Mouse (Mus musculus) midbrain, embryonic 14.5 days (tissue): ENCODE results near the gene Tenm2. TPM values are rescaled to one million over a fixed set of nuclear protein-coding genes. Genes with fewer than 3 reads are reported as not detected.
A peak's percentile ranks its signal among the peaks of the same experiment; 100 is the strongest.

Experiments
- ATAC-seq: fragments of 200-750 bp; cut with Nextera tagmentation; 2 replicates; pipeline ENCODE4 v1.8.0; 2017; ENCODE audit warnings: moderate number of reproducible peaks, moderate library complexity; ENCODE audit not compliant: low FRiP score, low TSS enrichment
- DNase-seq: peaks from one replicate; pipeline ENCODE4 v3.0.0-alpha.2; 2015
- H3K27ac ChIP-seq: fragments of 300-500 bp; sonication (generic); replicated peaks from 2 replicates; pipeline ENCODE4 v1.5.1; 2014; ENCODE audit warnings: mild to moderate bottlenecking, low read depth, low read length, moderate library complexity
- H3K27me3 ChIP-seq: fragments of 300-500 bp; sonication (generic); 2 replicates; pipeline ENCODE4 v1.6.1; 2014; ENCODE audit warnings: low read length, control low read depth, mixed read lengths; ENCODE audit not compliant: control insufficient read depth, insufficient read depth
- H3K36me3 ChIP-seq: fragments of 300-500 bp; sonication (generic); 2 replicates; pipeline ENCODE4 v1.6.1; 2014; ENCODE audit warnings: low read length, control low read depth; ENCODE audit not compliant: control insufficient read depth, insufficient read depth
- H3K4me1 ChIP-seq: fragments of 300-500 bp; sonication (generic); 2 replicates; pipeline ENCODE4 v1.6.1; 2014; ENCODE audit warnings: mild to moderate bottlenecking, antibody characterized with exemption, low read length, control low read depth; ENCODE audit not compliant: control insufficient read depth, insufficient read depth
- H3K4me2 ChIP-seq: fragments of 300-500 bp; sonication (generic); 2 replicates; pipeline ENCODE4 v1.6.1; 2014; ENCODE audit warnings: mild to moderate bottlenecking, low read length, moderate library complexity
- H3K4me3 ChIP-seq: fragments of 300-500 bp; sonication (generic); replicated peaks from 2 replicates; pipeline ENCODE4 v1.5.1; 2014; ENCODE audit warnings: low read depth, low read length
- H3K9ac ChIP-seq: fragments of 300-500 bp; sonication (generic); replicated peaks from 2 replicates; pipeline ENCODE4 v1.6.1; 2014; ENCODE audit warnings: mild to moderate bottlenecking, low read length, moderate library complexity
- H3K9me3 ChIP-seq: fragments of 300-500 bp; sonication (generic); 2 replicates; pipeline ENCODE4 v1.6.1; 2016; ENCODE audit warnings: low read length, control low read depth, mixed read lengths; ENCODE audit not compliant: control insufficient read depth
- WGBS: fragments of 180-500 bp; shearing (Covaris S2); extraction: QIAGEN DNeasy Blood & Tissue Kit; methylation state at CpG from one replicate; pipeline ENCODE4 v1.1.7; 2014; 5-methylcytosine and 5-hydroxymethylcytosine counted together
- polyA plus RNA-seq: library from polyadenylated mRNA; unstranded; fragments of >200 nt; fragmentation: Nextera tagmentation; extraction: Ambion mirVana; gene quantifications from 2 replicates; pipeline ENCODE4 v1.2.1, GENCODE M21; 2014

Tenm2 gene
- polyA plus RNA-seq, 1 experiment from 2014 or later, result 52.8 TPM

GRCm38 (mm10) chr11:36557316-36557715 lies 678.4 kb downstream of the Tenm2 start:
- ATAC-seq (no peak), DNase-seq (no peak)
- Histone ChIP-seq H3K4me1 (0 out of 2 replicates have a peak, but pooled peaks cover 6% of the 10 kb centered on the region), H3K4me3 (no peak overlapping the region), H3K27ac (no peak overlapping the region), H3K36me3 (no peaks in the 10 kb centered on the region), H3K4me2 (no peak overlapping the region), H3K9me3 (no peaks in the 10 kb centered on the region), H3K27me3 (no peaks in the 10 kb centered on the region), H3K9ac (no peak overlapping the region)
- WGBS, result 81% methylated on average over 6 of the region's 6 CpGs

GRCm38 (mm10) chr11:36553286-36553685 lies 682.5 kb downstream of the Tenm2 start:
- WGBS, result 20% methylated on average over 5 of the region's 5 CpGs
- H3K36me3 ChIP-seq, result no peaks in the 10 kb centered on the region
- H3K27me3 ChIP-seq, result no peaks in the 10 kb centered on the region
- peak; percentile 21 for DNase-seq
- H3K9ac ChIP-seq, result no peak overlapping the region
- no peak overlapping the region for H3K4me2 ChIP-seq
- no peaks in the 10 kb centered on the region for H3K9me3 ChIP-seq
- no peak for ATAC-seq
- H3K4me1 ChIP-seq, result peaks cover 30% of the 10 kb centered on the region
- H3K27ac ChIP-seq, result no peak overlapping the region
- no peak overlapping the region for H3K4me3 ChIP-seq

GRCm38 (mm10) chr11:36550649-36551048 lies 685.1 kb downstream of the Tenm2 start:
- DNase-seq (no peak), ATAC-seq (no peak)
- Histone ChIP-seq H3K27me3 (no peaks in the 10 kb centered on the region), H3K4me1 (peaks cover 30% of the 10 kb centered on the region), H3K36me3 (no peaks in the 10 kb centered on the region), H3K4me2 (no peak overlapping the region), H3K4me3 (no peak overlapping the region), H3K9ac (no peak overlapping the region), H3K27ac (no peak overlapping the region), H3K9me3 (no peaks in the 10 kb centered on the region)
- 81% methylated on average over 4 of the region's 4 CpGs for WGBS

- Histone ChIP-seq H3K27me3 (no peaks in the 10 kb centered on the region), H3K36me3 (no peaks in the 10 kb centered on the region), H3K4me3 (no peak overlapping the region), H3K9me3 (no peaks in the 10 kb centered on the region), H3K4me2 (peak overlapping the region; percentile 17; the same call in 1 of the 2 replicates), H3K9ac (no peak overlapping the region), H3K27ac (peak overlapping the region; percentile 28), H3K4me1 (peaks cover 30% of the 10 kb centered on the region)
- peak; percentile 59 for DNase-seq
- WGBS, result 37% methylated on average over 11 of the region's 11 CpGs
- ATAC-seq, result no peak
These were observed 686.2 kb downstream of the Tenm2 start for GRCm38 (mm10) chr11:36549398-36550139.

GRCm38 (mm10) chr11:36548139-36548538 lies 687.6 kb downstream of the Tenm2 start:
- no peak overlapping the region for H3K9ac ChIP-seq
- no peak overlapping the region for H3K4me2 ChIP-seq
- no peak overlapping the region for H3K4me3 ChIP-seq
- peaks cover 27% of the 10 kb centered on the region for H3K4me1 ChIP-seq
- WGBS, result 57% methylated on average over 4 of the region's 4 CpGs
- DNase-seq, result no peak
- H3K36me3 ChIP-seq, result no peaks in the 10 kb centered on the region
- H3K9me3 ChIP-seq, result no peaks in the 10 kb centered on the region
- no peaks in the 10 kb centered on the region for H3K27me3 ChIP-seq
- peak; percentile 40; the same call in 1 of the 2 replicates for ATAC-seq
- H3K27ac ChIP-seq, result no peak overlapping the region

GRCm38 (mm10) chr11:36538144-36538543 lies 697.6 kb downstream of the Tenm2 start:
- no peak for ATAC-seq
- Histone ChIP-seq H3K27me3 (no peaks in the 10 kb centered on the region), H3K4me1 (peaks cover 12% of the 10 kb centered on the region; the same call in 1 of the 2 replicates), H3K9me3 (no peaks in the 10 kb centered on the region), H3K4me3 (no peak overlapping the region), H3K9ac (no peak overlapping the region), H3K36me3 (no peaks in the 10 kb centered on the region), H3K4me2 (no peak overlapping the region), H3K27ac (no peak overlapping the region)
- no peak for DNase-seq
- WGBS, result 86% methylated on average over 4 of the region's 4 CpGs

- no peak overlapping the region for H3K27ac ChIP-seq
- no peaks in the 10 kb centered on the region for H3K9me3 ChIP-seq
- no peak overlapping the region for H3K4me3 ChIP-seq
- no peaks in the 10 kb centered on the region for H3K36me3 ChIP-seq
- DNase-seq (no peak), ATAC-seq (no peak)
- H3K9ac ChIP-seq, result no peak overlapping the region
- 88% methylated on average over 9 of the region's 9 CpGs for WGBS
- H3K4me1 ChIP-seq, result peaks cover 12% of the 10 kb centered on the region; the same call in 1 of the 2 replicates
- no peak overlapping the region for H3K4me2 ChIP-seq
- H3K27me3 ChIP-seq, result no peaks in the 10 kb centered on the region
These were observed 698.1 kb downstream of the Tenm2 start for GRCm38 (mm10) chr11:36537573-36538133.

GRCm38 (mm10) chr11:36535591-36535990 lies 700.2 kb downstream of the Tenm2 start:
- no peak overlapping the region for H3K27ac ChIP-seq
- WGBS, result 92% methylated on average over 3 of the region's 3 CpGs
- no peaks in the 10 kb centered on the region for H3K9me3 ChIP-seq
- H3K36me3 ChIP-seq, result no peaks in the 10 kb centered on the region
- H3K4me3 ChIP-seq, result no peak overlapping the region
- no peak overlapping the region for H3K4me2 ChIP-seq
- H3K9ac ChIP-seq, result no peak overlapping the region
- no peak for ATAC-seq
- no peaks in the 10 kb centered on the region for H3K27me3 ChIP-seq
- no peak for DNase-seq
- 0 out of 2 replicates have a peak, but pooled peaks cover 4% of the 10 kb centered on the region for H3K4me1 ChIP-seq

- no peaks in the 10 kb centered on the region for H3K9me3 ChIP-seq
- 92% methylated on average over 4 of the region's 4 CpGs for WGBS
These were observed 704.1 kb downstream of the Tenm2 start for GRCm38 (mm10) chr11:36531614-36532013.

More at GRCm38 (mm10) chr11:36531614-36532013, 704.1 kb downstream of the Tenm2 start:
- no peak overlapping the region for H3K4me3 ChIP-seq
- ATAC-seq (no peak), DNase-seq (no peak)
- H3K36me3 ChIP-seq, result no peaks in the 10 kb centered on the region
- H3K4me2 ChIP-seq, result no peak overlapping the region
- no peak overlapping the region for H3K9ac ChIP-seq
- H3K27ac ChIP-seq, result no peak overlapping the region
- H3K27me3 ChIP-seq, result no peaks in the 10 kb centered on the region
- H3K4me1 ChIP-seq, result no peaks in the 10 kb centered on the region
